Mouse (Mus musculus) layer of hippocampus, postnatal 25 days (tissue): Measurements from ENCODE around the gene Pex5l. TPM values are rescaled to one million over a fixed set of nuclear protein-coding genes. Genes with fewer than 3 reads are reported as not detected.

Source experiments
- DNase-seq, 2 experiments: peaks; one replicate each; pipeline ENCODE4 v3.0.0; 2022; ENCODE audit warnings: mixed read lengths in 2 of 2, low spot score in 1 of 2; ENCODE audit errors: extremely low spot score in 1 of 2
- total RNA-seq, 2 experiments: library from RNA; stranded (reverse); gene quantifications; 2 replicates each; pipeline ENCODE4 v1.2.3; 2021

Gene Pex5l
- total RNA-seq, 2 experiments from 2014 or later: 275 to 298 TPM

- no peak for DNase-seq
Measured at GRCm38 (mm10) chr3:33068146-33068545, 74.9 kb downstream of the Pex5l start.

GRCm38 (mm10) chr3:33063590-33063989 is 79.5 kb downstream of the Pex5l start:
- DNase-seq: no peak

GRCm38 (mm10) chr3:33061428-33061827 is 81.6 kb downstream of the Pex5l start:
- no peak for DNase-seq

GRCm38 (mm10) chr3:33061016-33061415 is 82.0 kb downstream of the Pex5l start:
- DNase-seq: no peak

- no peak for DNase-seq
Measured at GRCm38 (mm10) chr3:33060343-33060937, 82.6 kb downstream of the Pex5l start.

GRCm38 (mm10) chr3:33048304-33048703 is 94.7 kb downstream of the Pex5l start:
- no peak for DNase-seq

GRCm38 (mm10) chr3:33044799-33045106 is 98.3 kb downstream of the Pex5l start:
- DNase-seq: no peak

GRCm38 (mm10) chr3:33043896-33044798 is 98.9 kb downstream of the Pex5l start:
- DNase-seq: no peak

GRCm38 (mm10) chr3:33024566-33024965 is 118.5 kb downstream of the Pex5l start:
- no peak for DNase-seq

GRCm38 (mm10) chr3:33003901-33004300 is 139.1 kb downstream of the Pex5l start:
- no peak for DNase-seq

- DNase-seq: peak in 1 of 2 experiments; percentile 42
Measured at GRCm38 (mm10) chr3:33001769-33002168, 141.3 kb downstream of the Pex5l start.

- peak in 1 of 2 experiments; percentile 22 for DNase-seq
Measured at GRCm38 (mm10) chr3:33000383-33001015, 142.5 kb downstream of the Pex5l start.

- no peak for DNase-seq
Measured at GRCm38 (mm10) chr3:32991713-32992575, 151.1 kb downstream of the Pex5l start.

GRCm38 (mm10) chr3:32987806-32988205 is 155.2 kb downstream of the Pex5l start:
- DNase-seq: no peak

- DNase-seq: no peak
Measured at GRCm38 (mm10) chr3:32985141-32985540, 157.9 kb downstream of the Pex5l start.

- no peak for DNase-seq
Measured at GRCm38 (mm10) chr3:32979981-32980380, 163.1 kb downstream of the Pex5l start.

GRCm38 (mm10) chr3:32979238-32979637 is 163.8 kb downstream of the Pex5l start:
- no peak for DNase-seq

GRCm38 (mm10) chr3:32970257-32970656 is 172.8 kb downstream of the Pex5l start:
- DNase-seq: no peak

- no peak for DNase-seq
Measured at GRCm38 (mm10) chr3:32968671-32969425, 174.2 kb downstream of the Pex5l start.

- peak in 1 of 2 experiments; percentile 34 for DNase-seq
Measured at GRCm38 (mm10) chr3:32965528-32965927, 177.5 kb downstream of the Pex5l start.
